Mouse (Mus musculus): ENCODE results near the gene Accs. TPM values are rescaled to one million over a fixed set of nuclear protein-coding genes. Genes with fewer than 3 reads are reported as not detected.
A peak's percentile ranks its signal among the peaks of the same experiment; 100 is the strongest.

Accs gene
- polyA plus RNA-seq, 1 experiment = 6.4 TPM

DNA sequence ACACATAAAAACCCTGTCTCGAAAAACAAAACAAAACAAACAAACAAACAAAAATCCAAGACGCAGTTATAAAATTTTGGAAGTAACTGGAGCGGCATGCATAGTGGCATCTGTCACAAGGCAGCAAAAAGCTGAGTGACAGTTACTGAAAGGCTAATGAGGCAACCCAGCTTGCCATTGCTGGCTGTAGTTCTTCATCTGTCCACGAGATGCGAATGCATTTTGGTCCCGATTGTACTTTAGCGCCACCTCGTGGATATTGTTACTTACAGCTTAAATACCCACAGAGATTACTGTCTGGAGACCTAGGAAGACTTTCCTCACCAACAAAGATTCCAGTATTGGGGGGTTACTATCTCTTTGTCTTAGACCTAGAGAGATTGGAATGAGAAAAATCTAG is 26.2 kb downstream of the Accs start:
- Histone ChIP-seq H3K4me1 (ENCODE audit: control insufficient read depth, insufficient read depth, insufficient read length, low read length) (peaks cover 5% of the 10 kb centered on the region; the same call in 1 of the 2 replicates), H3K4me3 (ENCODE audit: insufficient read depth, low read depth, low read length) (no peak overlapping the region), H3K27ac (replicated peaks; ENCODE audit: low read depth, low read length) (no peak overlapping the region)

DNA sequence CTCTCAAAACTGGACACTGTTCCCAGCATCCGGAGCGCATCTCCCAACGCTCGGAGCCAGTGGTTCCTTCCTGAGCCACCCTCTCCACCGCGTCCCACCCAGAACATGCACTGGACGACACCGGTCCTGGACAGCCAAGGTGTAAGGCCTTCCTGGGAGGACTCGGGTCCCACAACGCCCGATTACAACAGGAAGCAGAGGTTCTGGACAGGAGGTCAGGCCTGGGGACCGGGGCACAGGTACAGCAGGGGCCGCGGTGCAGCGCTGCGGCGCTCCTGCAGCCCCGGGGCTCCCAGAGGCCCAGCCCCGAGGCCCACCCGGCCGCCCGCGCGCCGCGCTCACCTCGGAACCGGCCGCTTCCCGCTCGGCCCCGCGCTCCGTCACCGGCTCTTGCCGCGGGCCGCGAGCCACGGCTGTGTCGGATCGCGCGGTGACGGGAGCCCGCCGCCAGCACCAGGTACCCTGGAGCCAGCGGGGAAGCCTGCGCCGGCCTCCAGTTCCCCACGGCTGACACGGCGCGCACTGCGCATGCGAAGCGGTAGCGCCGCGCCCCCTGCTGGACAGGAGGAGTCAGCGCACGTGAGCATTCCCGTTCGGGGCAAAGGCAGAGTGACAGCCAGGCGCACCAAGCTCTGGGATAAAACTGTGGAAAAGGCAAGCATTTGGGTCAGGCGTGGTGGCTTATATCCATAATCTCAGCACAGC is 27.5 kb downstream of the Accs start, which contains the start of gene Ext2:
Gene Ext2, minus strand, starts transcription at position 524 of the 705 bp plus-strand sequence.
- Histone ChIP-seq H3K27ac (replicated peaks; ENCODE audit: low read depth, low read length) (no peak within 1 kb of the TSS), H3K4me1 (ENCODE audit: control insufficient read depth, insufficient read depth, insufficient read length, low read length) (peaks cover 5% of the 10 kb centered on the region; the same call in 1 of the 2 replicates), H3K4me3 (ENCODE audit: insufficient read depth, low read depth, low read length) (peak within 1 kb of the TSS; percentile 88)

DNA sequence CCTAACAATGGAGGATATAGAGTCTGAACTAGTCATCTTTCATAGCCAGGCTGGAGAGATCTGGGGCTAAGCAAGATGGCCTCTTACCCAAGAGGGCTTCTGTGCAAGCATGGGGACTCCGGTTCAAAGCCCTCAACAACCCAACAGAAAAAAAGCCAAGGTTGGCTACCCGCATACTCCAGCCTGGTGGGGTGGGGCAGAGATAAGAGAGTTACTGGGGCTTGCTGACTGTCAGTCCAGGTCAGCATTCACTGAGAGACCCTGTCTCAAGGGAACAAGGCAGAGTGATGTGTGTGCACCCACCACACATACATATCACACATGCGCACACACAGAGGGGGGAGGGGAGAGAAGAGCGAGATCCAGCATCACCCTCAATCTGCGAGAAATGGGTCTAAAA is 32.0 kb downstream of the Accs start:
- Histone ChIP-seq H3K4me1 (ENCODE audit: control insufficient read depth, insufficient read depth, insufficient read length, low read length) (peaks cover 5% of the 10 kb centered on the region; the same call in 1 of the 2 replicates), H3K27ac (replicated peaks; ENCODE audit: low read depth, low read length) (no peak overlapping the region), H3K4me3 (ENCODE audit: insufficient read depth, low read depth, low read length) (no peak overlapping the region)

DNA sequence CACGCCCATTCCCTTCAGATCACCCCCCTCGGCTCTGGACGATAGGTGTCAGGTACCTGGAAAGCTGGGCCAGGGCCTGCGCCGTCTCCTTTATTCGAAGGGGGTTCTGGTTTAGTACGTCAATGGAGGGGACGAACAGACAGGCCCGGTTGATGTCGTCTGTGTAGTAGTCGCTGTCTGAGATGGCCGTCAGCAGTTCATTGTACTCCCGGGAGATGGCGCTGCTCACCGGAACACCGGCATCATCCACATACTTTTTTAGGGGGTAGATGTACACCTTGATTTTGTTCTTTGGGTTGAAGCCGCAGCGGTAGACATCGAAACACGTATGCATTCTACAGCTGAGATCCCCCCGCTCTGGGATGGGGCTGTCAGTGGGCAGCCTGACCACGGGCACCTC is 36.4 kb downstream of the Accs start:
- Histone ChIP-seq H3K4me1 (ENCODE audit: control insufficient read depth, insufficient read depth, insufficient read length, low read length) (peaks cover 2% of the 10 kb centered on the region; the same call in 1 of the 2 replicates), H3K4me3 (ENCODE audit: insufficient read depth, low read depth, low read length) (no peak overlapping the region), H3K27ac (replicated peaks; ENCODE audit: low read depth, low read length) (no peak overlapping the region)

DNA sequence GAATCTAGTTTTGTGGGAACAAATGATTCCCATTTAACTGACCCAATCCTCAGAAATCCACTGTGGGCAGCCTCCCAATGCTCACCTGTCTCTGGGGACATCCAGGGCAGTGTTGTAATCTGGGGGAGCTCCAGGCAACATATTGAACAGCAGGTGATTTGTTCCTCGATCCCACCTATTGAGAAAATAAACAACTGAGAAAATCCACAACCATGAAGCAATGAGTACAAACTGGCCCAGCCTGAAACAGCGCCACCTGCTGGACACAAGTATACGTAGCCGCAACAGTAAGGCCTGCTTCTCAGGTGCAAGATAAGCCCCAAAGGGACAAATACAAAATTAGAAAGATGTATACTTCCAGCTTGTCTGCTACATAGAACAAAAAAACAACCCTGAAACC is 37.9 kb downstream of the Accs start:
- H3K27ac ChIP-seq (replicated peaks; ENCODE audit: low read depth, low read length) = no peak overlapping the region
- peaks cover 2% of the 10 kb centered on the region; the same call in 1 of the 2 replicates for H3K4me1 ChIP-seq (ENCODE audit: control insufficient read depth, insufficient read depth, insufficient read length, low read length)
- H3K4me3 ChIP-seq (ENCODE audit: insufficient read depth, low read depth, low read length) = no peak overlapping the region

DNA sequence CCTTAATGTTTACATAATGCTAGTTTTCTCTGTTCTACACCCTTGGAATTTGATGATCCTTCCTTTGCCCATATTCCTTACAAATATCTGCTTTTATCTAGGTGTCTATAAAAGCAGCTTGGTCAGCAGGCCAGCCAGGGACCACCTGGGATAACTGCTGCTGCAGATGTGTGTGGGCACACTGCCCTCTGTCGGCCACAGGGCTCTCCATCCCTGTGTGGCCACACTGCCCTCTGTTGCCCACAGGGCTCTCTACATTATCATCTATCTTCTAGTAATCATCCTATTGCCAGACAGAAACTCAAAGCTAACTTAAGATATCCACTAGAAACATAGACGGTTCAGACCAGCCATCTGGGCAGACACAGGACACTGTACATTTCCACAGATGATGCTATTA is 39.8 kb downstream of the Accs start:
- Histone ChIP-seq H3K4me3 (ENCODE audit: insufficient read depth, low read depth, low read length) (no peak overlapping the region), H3K4me1 (ENCODE audit: control insufficient read depth, insufficient read depth, insufficient read length, low read length) (peaks cover 2% of the 10 kb centered on the region; the same call in 1 of the 2 replicates), H3K27ac (replicated peaks; ENCODE audit: low read depth, low read length) (no peak overlapping the region)

DNA sequence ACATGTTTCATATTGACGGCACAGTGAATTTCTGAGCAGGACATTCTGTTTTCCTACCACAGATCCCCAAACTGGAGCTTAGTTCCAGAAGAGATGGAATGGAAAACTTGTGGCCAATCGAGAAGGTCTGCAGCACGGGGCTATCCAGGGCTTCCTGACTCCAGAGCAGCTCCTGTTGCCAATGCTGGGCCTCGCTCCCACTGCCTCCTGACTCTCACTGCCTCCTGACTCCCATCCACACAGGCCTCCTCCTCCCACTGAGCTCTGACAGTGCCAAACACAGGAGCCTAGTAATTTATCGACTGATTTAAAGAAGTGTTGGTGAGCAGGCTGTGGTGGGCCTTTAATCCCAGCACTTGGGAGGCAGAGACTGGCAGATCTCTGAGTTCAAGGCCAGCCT is 41.7 kb downstream of the Accs start:
- Histone ChIP-seq H3K4me1 (ENCODE audit: control insufficient read depth, insufficient read depth, insufficient read length, low read length) (peaks cover 2% of the 10 kb centered on the region; the same call in 1 of the 2 replicates), H3K27ac (replicated peaks; ENCODE audit: low read depth, low read length) (no peak overlapping the region), H3K4me3 (ENCODE audit: insufficient read depth, low read depth, low read length) (no peak overlapping the region)

DNA sequence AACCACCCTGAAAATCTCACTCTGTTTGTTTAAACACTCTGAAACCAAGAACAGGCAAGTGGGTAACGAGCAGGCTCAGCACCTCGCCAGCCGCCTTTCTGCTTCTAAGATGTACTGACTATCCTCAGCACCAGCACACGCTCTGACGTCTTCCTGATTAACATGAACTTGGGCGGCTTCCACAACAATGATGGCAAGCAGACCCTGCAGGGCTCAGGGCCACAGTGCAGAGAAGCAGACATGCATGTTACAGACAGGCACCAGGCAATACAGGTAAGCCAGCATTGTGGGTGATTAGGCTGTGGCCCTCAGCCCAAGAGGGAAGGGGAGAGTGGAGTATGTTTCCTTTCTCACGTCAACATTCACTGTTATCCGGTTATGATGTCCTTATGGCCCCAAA is 42.3 kb downstream of the Accs start:
- no peak overlapping the region for H3K27ac ChIP-seq (replicated peaks; ENCODE audit: low read depth, low read length)
- no peak overlapping the region for H3K4me3 ChIP-seq (ENCODE audit: insufficient read depth, low read depth, low read length)
- H3K4me1 ChIP-seq (ENCODE audit: control insufficient read depth, insufficient read depth, insufficient read length, low read length) = peaks cover 2% of the 10 kb centered on the region; the same call in 1 of the 2 replicates

DNA sequence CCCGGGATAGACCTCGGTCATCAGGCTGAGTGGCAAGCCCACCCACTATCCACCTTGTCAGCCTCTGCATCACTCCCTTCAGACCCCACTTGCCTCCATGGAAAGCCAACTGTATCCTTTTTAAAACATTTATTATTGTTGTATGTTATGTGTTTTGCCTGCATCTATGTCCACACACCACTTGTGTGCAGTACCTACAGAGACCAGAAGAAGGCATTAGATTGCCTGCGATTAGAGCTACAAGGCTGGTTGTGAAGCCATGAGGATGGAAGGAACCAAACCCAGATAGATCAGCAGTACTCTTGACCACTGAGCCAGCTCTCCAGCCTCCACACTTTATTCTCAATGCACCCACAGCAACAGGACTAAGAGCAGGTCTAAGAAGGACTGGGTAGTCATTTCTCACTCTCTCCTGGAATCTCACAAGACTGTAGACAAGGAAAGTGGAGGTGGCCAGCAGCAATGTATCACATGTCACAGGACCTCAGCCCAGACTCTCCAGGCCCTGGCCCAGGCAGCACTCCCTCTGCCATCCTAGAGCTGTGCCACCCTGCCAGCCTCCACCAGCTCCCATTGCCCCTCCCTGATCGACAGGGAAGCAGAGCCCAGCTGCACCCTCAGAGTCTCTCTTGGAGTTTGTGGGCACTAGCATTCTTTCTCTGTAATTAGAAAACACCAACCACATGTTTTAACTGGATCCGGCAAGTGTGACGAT is 43.1 kb downstream of the Accs start:
- Histone ChIP-seq H3K4me1 (ENCODE audit: control insufficient read depth, insufficient read depth, insufficient read length, low read length) (peaks cover 2% of the 10 kb centered on the region; the same call in 1 of the 2 replicates), H3K4me3 (ENCODE audit: insufficient read depth, low read depth, low read length) (no peak overlapping the region), H3K27ac (replicated peaks; ENCODE audit: low read depth, low read length) (no peak overlapping the region)

DNA sequence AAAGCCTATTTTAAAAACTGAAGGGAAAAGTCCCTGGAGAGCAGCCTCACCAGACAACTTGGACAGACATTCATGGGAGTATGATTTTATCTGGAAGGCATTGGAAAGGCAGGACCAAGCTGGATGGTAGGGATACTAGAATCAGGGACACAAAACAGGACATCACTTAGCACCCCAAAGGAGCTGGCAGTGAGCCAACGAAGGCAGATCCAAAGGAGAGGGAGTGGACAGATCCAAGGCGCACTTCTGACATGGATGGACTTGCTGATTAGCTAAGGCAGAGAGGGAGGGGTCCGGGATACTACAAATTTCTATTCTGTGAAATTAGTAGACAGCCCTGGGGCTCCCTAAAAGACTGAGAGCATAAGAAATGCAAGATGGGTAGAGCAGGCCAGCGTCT is 44.2 kb downstream of the Accs start:
- Histone ChIP-seq H3K27ac (replicated peaks; ENCODE audit: low read depth, low read length) (no peak overlapping the region), H3K4me1 (ENCODE audit: control insufficient read depth, insufficient read depth, insufficient read length, low read length) (no peaks in the 10 kb centered on the region; the same call in 1 of the 2 replicates), H3K4me3 (ENCODE audit: insufficient read depth, low read depth, low read length) (no peak overlapping the region)

DNA sequence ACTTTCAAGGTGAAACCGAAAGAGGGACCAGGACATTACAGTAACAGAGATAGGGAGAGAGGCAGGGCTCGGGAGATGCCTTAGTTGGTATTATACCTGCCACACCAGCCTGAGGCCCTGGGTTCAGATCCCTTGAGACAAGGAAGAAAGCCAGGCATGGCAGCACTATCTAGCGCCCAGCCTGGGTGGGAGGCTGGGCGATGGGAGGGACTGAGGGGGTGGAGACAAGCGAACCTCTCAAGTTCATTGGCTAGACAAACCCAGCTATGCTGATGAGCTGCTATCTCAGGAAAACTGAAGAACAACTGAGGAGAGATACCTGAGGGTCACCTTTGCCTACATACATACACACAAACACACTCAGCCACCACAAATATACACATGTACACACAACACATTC is 44.7 kb downstream of the Accs start:
- Histone ChIP-seq H3K4me1 (ENCODE audit: control insufficient read depth, insufficient read depth, insufficient read length, low read length) (no peaks in the 10 kb centered on the region), H3K4me3 (ENCODE audit: insufficient read depth, low read depth, low read length) (no peak overlapping the region), H3K27ac (replicated peaks; ENCODE audit: low read depth, low read length) (no peak overlapping the region)

DNA sequence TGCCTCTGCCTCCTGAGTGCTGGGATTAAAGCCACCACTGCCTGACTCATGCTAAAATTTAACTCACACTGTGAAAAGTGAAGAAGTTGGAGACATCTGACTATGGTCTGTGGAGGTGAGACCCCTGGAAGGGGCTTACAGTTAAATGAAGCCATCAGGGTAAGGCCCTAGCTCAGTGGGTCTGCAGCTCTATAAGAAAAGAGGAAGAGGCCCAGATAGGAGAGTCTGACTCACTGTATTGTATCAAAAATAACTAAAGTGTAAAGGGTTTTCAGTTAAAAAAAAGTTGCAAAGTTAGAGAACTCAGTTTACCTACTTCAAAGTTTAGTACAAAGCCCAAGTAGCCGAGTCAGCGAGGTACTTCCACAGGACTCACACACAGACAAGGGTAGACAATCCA is 46.8 kb downstream of the Accs start:
- Histone ChIP-seq H3K27ac (replicated peaks; ENCODE audit: low read depth, low read length) (no peak overlapping the region), H3K4me1 (ENCODE audit: control insufficient read depth, insufficient read depth, insufficient read length, low read length) (no peaks in the 10 kb centered on the region), H3K4me3 (ENCODE audit: insufficient read depth, low read depth, low read length) (no peak overlapping the region)

DNA sequence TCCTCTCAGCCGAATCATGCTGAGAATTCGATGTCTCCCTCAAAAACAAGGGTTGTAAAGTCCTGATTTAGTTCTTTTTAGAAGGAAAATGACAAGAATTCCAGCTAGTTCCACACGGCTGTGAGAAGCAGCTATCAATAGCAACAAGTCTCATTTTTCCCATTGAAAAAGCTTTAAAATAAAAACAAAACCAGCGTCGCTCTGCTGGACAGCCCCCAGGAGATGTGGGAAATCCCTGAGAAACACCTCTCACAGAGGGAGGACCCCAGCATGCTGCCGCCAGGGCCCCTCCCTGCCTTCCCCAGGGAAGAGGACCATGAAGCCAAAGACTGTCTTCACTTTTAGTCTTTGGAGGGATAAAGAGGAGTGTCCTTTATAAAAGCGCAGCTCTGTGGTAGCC is 48.6 kb downstream of the Accs start:
- Histone ChIP-seq H3K4me1 (ENCODE audit: control insufficient read depth, insufficient read depth, insufficient read length, low read length) (no peaks in the 10 kb centered on the region; the same call in 1 of the 2 replicates), H3K27ac (replicated peaks; ENCODE audit: low read depth, low read length) (no peak overlapping the region), H3K4me3 (ENCODE audit: insufficient read depth, low read depth, low read length) (no peak overlapping the region)

DNA sequence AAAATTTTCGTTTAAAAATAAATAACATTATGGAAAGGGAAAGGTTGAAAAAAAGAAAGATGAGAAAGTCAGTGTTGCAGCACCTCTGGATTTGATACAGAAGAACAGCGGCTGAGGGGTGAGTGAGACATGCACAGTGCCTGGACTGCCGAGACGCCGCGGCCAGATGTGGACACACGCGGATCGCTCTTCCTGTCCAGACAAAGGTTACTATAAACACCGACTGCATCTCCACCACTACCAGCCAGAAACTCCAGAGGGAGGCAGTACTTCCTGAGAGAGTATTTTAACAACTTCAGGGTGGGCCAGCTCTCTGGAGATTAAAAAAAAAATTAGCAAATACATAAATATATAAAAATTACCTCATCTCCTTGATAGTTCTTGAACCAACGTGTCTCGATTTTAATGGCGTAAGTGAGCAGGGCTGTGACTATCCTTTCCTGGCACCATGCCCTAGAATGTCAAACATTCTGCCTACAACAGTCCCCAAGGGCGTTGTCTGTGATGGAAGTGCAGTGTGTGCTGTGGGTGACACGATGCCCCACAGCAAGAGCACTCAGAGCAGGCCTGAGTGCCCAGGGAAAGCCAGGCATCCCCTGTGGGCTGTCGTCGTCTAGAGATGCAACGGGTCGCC is 52.5 kb downstream of the Accs start:
- Histone ChIP-seq H3K4me3 (ENCODE audit: insufficient read depth, low read depth, low read length) (no peak overlapping the region), H3K27ac (replicated peaks; ENCODE audit: low read depth, low read length) (no peak overlapping the region), H3K4me1 (ENCODE audit: control insufficient read depth, insufficient read depth, insufficient read length, low read length) (no peaks in the 10 kb centered on the region; the same call in 1 of the 2 replicates)

DNA sequence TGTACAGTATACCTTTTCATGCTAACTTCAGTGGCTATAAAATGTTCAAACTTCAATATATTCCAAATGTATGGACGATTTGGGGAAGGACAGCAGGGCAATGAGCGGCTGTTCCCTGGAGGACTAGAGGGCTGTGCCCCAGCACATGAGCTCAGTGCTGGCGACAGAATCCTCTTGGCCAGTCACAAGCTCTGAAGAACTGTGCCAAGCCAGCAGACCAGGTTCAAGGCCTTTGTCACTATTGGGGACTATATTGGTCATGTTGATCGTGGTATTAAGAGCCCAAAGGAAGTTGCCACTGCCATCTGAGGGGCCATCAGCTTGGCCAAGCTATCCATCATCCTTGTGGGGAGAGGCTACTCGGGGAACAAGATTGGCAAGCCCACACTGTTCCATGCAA is 55.4 kb downstream of the Accs start:
- H3K4me3 ChIP-seq (ENCODE audit: insufficient read depth, low read depth, low read length) = no peak overlapping the region
- H3K4me1 ChIP-seq (ENCODE audit: control insufficient read depth, insufficient read depth, insufficient read length, low read length) = peaks cover 6% of the 10 kb centered on the region; the same call in 1 of the 2 replicates
- no peak overlapping the region; the same call in 1 of the 2 replicates for H3K27ac ChIP-seq (replicated peaks; ENCODE audit: low read depth, low read length)
